Mouse (Mus musculus) heart, embryonic 13.5 days (tissue): ENCODE measurements around the gene Art1. TPM values are rescaled to one million over a fixed set of nuclear protein-coding genes. Genes with fewer than 3 reads are reported as not detected.

Experiments
- ATAC-seq: fragments of 200-750 bp; cut with Nextera tagmentation; 2 replicates; pipeline ENCODE4 v1.8.0; 2017; ENCODE audit warnings: moderate TSS enrichment; ENCODE audit not compliant: insufficient number of reproducible peaks, low FRiP score, low TSS enrichment; ENCODE audit errors: extremely low read depth
- H3K27ac ChIP-seq: fragments of 300-500 bp; sonication (generic); replicated peaks from 2 replicates; pipeline ENCODE4 v1.5.1; 2015; ENCODE audit warnings: moderate library complexity, mild to moderate bottlenecking, inconsistent platforms
- H3K27me3 ChIP-seq: fragments of 300-500 bp; sonication (generic); replicated peaks from 2 replicates; pipeline ENCODE4 v1.6.1; 2015; ENCODE audit warnings: mild to moderate bottlenecking, inconsistent platforms
- H3K36me3 ChIP-seq: fragments of 300-500 bp; sonication (generic); 2 replicates; pipeline ENCODE4 v1.6.1; 2015; ENCODE audit warnings: mild to moderate bottlenecking, inconsistent platforms
- H3K4me1 ChIP-seq: fragments of 300-500 bp; sonication (generic); 2 replicates; pipeline ENCODE4 v1.6.1; 2015; ENCODE audit warnings: inconsistent platforms
- H3K4me2 ChIP-seq: fragments of 300-500 bp; sonication (generic); 2 replicates; pipeline ENCODE4 v1.6.1; 2015; ENCODE audit warnings: inconsistent platforms, mild to moderate bottlenecking, moderate library complexity
- H3K4me3 ChIP-seq: fragments of 300-500 bp; sonication (generic); 2 replicates; pipeline ENCODE4 v1.5.1; 2015; ENCODE audit warnings: moderate library complexity, mild to moderate bottlenecking, inconsistent platforms
- H3K9ac ChIP-seq: fragments of 300-500 bp; sonication (generic); 2 replicates; pipeline ENCODE4 v1.6.1; 2015; ENCODE audit warnings: inconsistent platforms, mild to moderate bottlenecking, moderate library complexity
- H3K9me3 ChIP-seq: fragments of 300-500 bp; sonication (generic); 2 replicates; pipeline ENCODE4 v1.6.1; 2016; ENCODE audit warnings: inconsistent platforms
- WGBS: fragments of 180-500 bp; shearing (Covaris S2); methylation state at CpG from one replicate; pipeline ENCODE4 v1.1.7; 2015; ENCODE audit warnings: mixed read lengths; 5-methylcytosine and 5-hydroxymethylcytosine counted together
- polyA plus RNA-seq: library from polyadenylated mRNA; unstranded; fragments of >200 nt; fragmentation: Nextera tagmentation; extraction: Ambion mirVana; gene quantifications from 2 replicates; pipeline ENCODE4 v1.2.1, GENCODE M21; 2015

The Art1 gene
- polyA plus RNA-seq: 3.5 and 4.7 TPM in 2 replicates

GRCm38 (mm10) chr7:102101487-102101886 is at the start of gene Art1:
Gene Art1, plus strand, starts transcription at chr7:102101743.
- Histone ChIP-seq H3K4me1 (peaks cover 44% of the 10 kb centered on the region), H3K27me3 (0 out of 2 replicates have a peak, but pooled peaks cover 7% of the 10 kb centered on the region), H3K4me3 (no peak within 1 kb of the TSS), H3K27ac (peak within 1 kb of the TSS; percentile 39), H3K4me2 (peak within 1 kb of the TSS; percentile 77), H3K9ac (peak within 1 kb of the TSS; percentile 75; the same call in 1 of the 2 replicates), H3K9me3 (no peaks in the 10 kb centered on the region), H3K36me3 (no peaks in the 10 kb centered on the region)
- ATAC-seq: no peak
- 51% methylated on average over 5 of the region's 5 CpGs for WGBS

GRCm38 (mm10) chr7:102061353-102061752 is 40.2 kb upstream of the Art1 start:
- Histone ChIP-seq H3K9ac (no peak overlapping the region), H3K4me1 (peaks cover 39% of the 10 kb centered on the region), H3K9me3 (no peaks in the 10 kb centered on the region), H3K36me3 (peaks cover 34% of the 10 kb centered on the region), H3K4me3 (no peak overlapping the region), H3K4me2 (no peak overlapping the region), H3K27me3 (no peaks in the 10 kb centered on the region), H3K27ac (no peak overlapping the region)
- no peak for ATAC-seq
- 71% methylated on average over 3 of the region's 3 CpGs for WGBS

DNA sequence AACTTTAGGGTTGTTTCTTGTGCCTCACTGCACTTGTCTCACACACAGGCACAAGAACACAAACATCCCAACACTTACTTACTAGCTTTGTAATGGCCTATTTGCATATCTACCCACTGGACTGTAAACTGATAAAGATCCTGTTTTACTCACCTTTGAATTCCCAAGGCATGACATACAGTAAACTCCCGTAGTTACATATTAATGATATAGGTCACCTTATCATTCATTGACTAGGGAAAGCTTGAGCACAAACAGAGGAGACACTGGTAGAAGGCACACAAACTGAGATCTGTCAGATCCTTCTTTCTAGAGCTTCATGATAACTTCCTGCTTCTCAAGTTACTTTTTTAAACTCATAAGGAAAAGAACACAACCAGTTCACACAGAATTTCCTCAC is 39.3 kb upstream of the Art1 start:
- peaks cover 42% of the 10 kb centered on the region for H3K4me1 ChIP-seq
- no peaks in the 10 kb centered on the region for H3K9me3 ChIP-seq
- H3K27ac ChIP-seq: no peak overlapping the region
- H3K4me3 ChIP-seq: no peak overlapping the region
- H3K36me3 ChIP-seq: peaks cover 28% of the 10 kb centered on the region
- WGBS: 67% methylated on average over 1 of the region's 1 CpGs
- H3K4me2 ChIP-seq: no peak overlapping the region
- H3K27me3 ChIP-seq: no peaks in the 10 kb centered on the region
- no peak for ATAC-seq
- H3K9ac ChIP-seq: no peak overlapping the region

GRCm38 (mm10) chr7:102063891-102064290 is 37.7 kb upstream of the Art1 start:
- H3K9ac ChIP-seq: peak overlapping the region; percentile 87
- H3K4me3 ChIP-seq: peak overlapping the region; percentile 86
- H3K27me3 ChIP-seq: no peaks in the 10 kb centered on the region
- peak overlapping the region; percentile 86 for H3K4me2 ChIP-seq
- WGBS: 39% methylated on average over 9 of the region's 9 CpGs
- peaks cover 31% of the 10 kb centered on the region for H3K36me3 ChIP-seq
- no peak overlapping the region for H3K27ac ChIP-seq
- no peaks in the 10 kb centered on the region for H3K9me3 ChIP-seq
- no peak for ATAC-seq
- H3K4me1 ChIP-seq: peaks cover 32% of the 10 kb centered on the region

GRCm38 (mm10) chr7:102064655-102065045 is 36.9 kb upstream of the Art1 start:
- Histone ChIP-seq H3K27ac (peak overlapping the region; percentile 85), H3K4me3 (peak overlapping the region; percentile 86), H3K4me2 (peak overlapping the region; percentile 86), H3K4me1 (peaks cover 32% of the 10 kb centered on the region), H3K9me3 (no peaks in the 10 kb centered on the region), H3K36me3 (peaks cover 28% of the 10 kb centered on the region), H3K27me3 (no peaks in the 10 kb centered on the region), H3K9ac (peak overlapping the region; percentile 87)
- 0% methylated on average over 9 of the region's 9 CpGs for WGBS
- peak; percentile 22; the same call in 1 of the 2 replicates for ATAC-seq

GRCm38 (mm10) chr7:102065046-102065891 is 36.3 kb upstream of the Art1 start, which contains the start of the genes Rnf121, Xndc1 and Xntrpc:
Gene Rnf121, minus strand, starts transcription at chr7:102065469.
Gene Xndc1, plus strand, starts transcription at chr7:102065511.
Gene Xntrpc, plus strand, starts transcription at chr7:102065713.
- peak within 1 kb of the TSS; percentile 87 for H3K9ac ChIP-seq
- peak within 1 kb of the TSS; percentile 86 for H3K4me3 ChIP-seq
- H3K4me1 ChIP-seq: peaks cover 32% of the 10 kb centered on the region
- WGBS: under 1% methylated on average over 56 of the region's 56 CpGs
- H3K27me3 ChIP-seq: no peaks in the 10 kb centered on the region
- no peaks in the 10 kb centered on the region for H3K9me3 ChIP-seq
- peak; percentile 91 for ATAC-seq
- H3K4me2 ChIP-seq: peak within 1 kb of the TSS; percentile 86
- H3K36me3 ChIP-seq: peaks cover 28% of the 10 kb centered on the region
- peak within 1 kb of the TSS; percentile 85 for H3K27ac ChIP-seq

- H3K9ac ChIP-seq: peak overlapping the region; percentile 87
- H3K27ac ChIP-seq: peak overlapping the region; percentile 85; the same call in 1 of the 2 replicates
- H3K4me2 ChIP-seq: peak overlapping the region; percentile 86
- no peaks in the 10 kb centered on the region for H3K9me3 ChIP-seq
- H3K36me3 ChIP-seq: peaks cover 32% of the 10 kb centered on the region
- no peaks in the 10 kb centered on the region for H3K27me3 ChIP-seq
- WGBS: 65% methylated on average over 6 of the region's 6 CpGs
- H3K4me1 ChIP-seq: peaks cover 31% of the 10 kb centered on the region
- no peak for ATAC-seq
- peak overlapping the region; percentile 86 for H3K4me3 ChIP-seq
Observed at GRCm38 (mm10) chr7:102066363-102066762, 35.2 kb upstream of the Art1 start.

DNA sequence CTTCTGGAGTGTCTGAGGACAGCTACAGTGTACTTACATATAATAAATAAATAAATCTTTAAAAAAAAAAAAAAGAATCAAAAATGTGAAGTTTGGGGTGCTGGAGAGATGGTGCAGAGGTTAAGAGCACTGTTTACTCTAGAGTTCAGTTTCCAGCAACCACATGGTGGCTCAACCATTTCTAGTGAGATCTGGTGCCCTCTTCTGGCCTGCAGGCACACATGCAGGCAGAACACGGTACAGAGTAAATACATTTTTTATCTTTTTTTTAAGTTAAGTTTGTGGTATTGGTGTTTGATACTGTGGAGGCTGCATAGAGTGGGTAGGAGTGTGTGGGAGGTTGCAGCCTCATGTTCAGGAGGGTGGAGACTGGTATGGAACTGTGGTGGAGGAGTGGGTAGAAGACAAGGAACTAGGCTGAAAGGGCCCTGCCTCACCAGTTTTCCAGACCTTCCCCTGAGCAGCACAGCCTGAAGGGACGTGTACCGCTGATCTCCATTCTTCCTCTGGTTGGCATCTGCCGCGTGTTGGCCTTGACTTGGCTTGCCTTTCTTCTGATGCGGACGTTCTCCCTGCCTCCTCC is 24.7 kb upstream of the Art1 start:
- WGBS: 82% methylated on average over 7 of the region's 7 CpGs
- no peak overlapping the region for H3K4me2 ChIP-seq
- ATAC-seq: no peak
- no peak overlapping the region for H3K4me3 ChIP-seq
- no peaks in the 10 kb centered on the region for H3K4me1 ChIP-seq
- H3K9me3 ChIP-seq: no peaks in the 10 kb centered on the region
- H3K9ac ChIP-seq: no peak overlapping the region
- no peaks in the 10 kb centered on the region for H3K27me3 ChIP-seq
- no peak overlapping the region for H3K27ac ChIP-seq
- peaks cover 97% of the 10 kb centered on the region for H3K36me3 ChIP-seq

DNA sequence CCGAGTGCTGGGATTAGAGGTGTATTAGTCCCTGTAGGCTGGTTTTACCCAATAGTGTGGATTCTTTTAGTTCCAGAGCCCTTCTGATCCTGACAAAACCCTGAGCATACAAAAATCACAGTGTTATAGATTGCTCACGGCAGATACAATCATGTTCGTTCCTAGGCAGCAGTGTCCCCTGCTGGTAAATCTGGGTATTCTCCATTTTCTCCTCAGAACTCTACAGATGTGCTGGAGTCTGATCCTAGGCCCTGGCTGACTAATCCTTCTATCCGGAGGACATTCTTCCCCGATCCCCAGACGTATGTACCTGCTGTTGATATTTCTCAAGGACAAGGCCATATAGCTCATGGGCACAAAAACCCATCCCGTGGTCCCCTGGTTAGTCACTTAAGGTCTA is 23.0 kb upstream of the Art1 start:
- peaks cover 97% of the 10 kb centered on the region for H3K36me3 ChIP-seq
- no peak overlapping the region for H3K4me2 ChIP-seq
- H3K27ac ChIP-seq: no peak overlapping the region
- H3K4me3 ChIP-seq: no peak overlapping the region
- no peaks in the 10 kb centered on the region for H3K9me3 ChIP-seq
- no peak for ATAC-seq
- no peaks in the 10 kb centered on the region for H3K4me1 ChIP-seq
- 73% methylated on average over 7 of the region's 7 CpGs for WGBS
- no peaks in the 10 kb centered on the region for H3K27me3 ChIP-seq
- H3K9ac ChIP-seq: no peak overlapping the region

GRCm38 (mm10) chr7:102080311-102080710 is 21.2 kb upstream of the Art1 start:
- Histone ChIP-seq H3K27ac (no peak overlapping the region), H3K27me3 (no peaks in the 10 kb centered on the region), H3K36me3 (peaks cover 97% of the 10 kb centered on the region), H3K4me1 (no peaks in the 10 kb centered on the region), H3K9me3 (no peaks in the 10 kb centered on the region), H3K4me3 (no peak overlapping the region), H3K9ac (no peak overlapping the region), H3K4me2 (no peak overlapping the region)
- 89% methylated on average over 8 of the region's 8 CpGs for WGBS
- no peak for ATAC-seq

DNA sequence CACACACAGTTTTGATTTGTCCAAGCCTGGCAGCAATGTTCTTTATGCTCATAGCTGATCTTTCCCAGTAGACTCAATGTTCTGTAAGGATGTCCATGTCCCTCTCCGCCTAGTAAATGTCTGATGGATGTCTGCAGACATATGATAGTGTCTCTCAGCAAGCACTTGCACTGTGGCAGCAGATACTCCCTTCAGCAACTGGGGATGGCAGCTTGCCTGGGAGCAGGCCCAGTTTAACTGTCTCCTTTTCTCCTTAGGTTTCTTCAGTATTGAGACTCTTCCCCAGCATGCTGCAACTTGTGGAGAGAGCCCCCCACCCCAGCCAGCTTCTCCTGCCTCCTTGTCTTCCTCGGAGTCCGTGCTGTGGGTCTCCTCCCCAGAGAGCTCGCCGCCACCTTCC is 19.8 kb upstream of the Art1 start:
- Histone ChIP-seq H3K9ac (0 out of 2 replicates have a peak overlapping the region, but pooled peaks have one; percentile 33), H3K9me3 (no peaks in the 10 kb centered on the region), H3K27me3 (no peaks in the 10 kb centered on the region), H3K4me2 (no peak overlapping the region), H3K36me3 (peaks cover 93% of the 10 kb centered on the region), H3K27ac (no peak overlapping the region), H3K4me1 (no peaks in the 10 kb centered on the region), H3K4me3 (no peak overlapping the region)
- 91% methylated on average over 5 of the region's 5 CpGs for WGBS
- ATAC-seq: no peak
